19 mouse cellular contexts compared by ENCODE assay signal in the genomic region with DNA sequence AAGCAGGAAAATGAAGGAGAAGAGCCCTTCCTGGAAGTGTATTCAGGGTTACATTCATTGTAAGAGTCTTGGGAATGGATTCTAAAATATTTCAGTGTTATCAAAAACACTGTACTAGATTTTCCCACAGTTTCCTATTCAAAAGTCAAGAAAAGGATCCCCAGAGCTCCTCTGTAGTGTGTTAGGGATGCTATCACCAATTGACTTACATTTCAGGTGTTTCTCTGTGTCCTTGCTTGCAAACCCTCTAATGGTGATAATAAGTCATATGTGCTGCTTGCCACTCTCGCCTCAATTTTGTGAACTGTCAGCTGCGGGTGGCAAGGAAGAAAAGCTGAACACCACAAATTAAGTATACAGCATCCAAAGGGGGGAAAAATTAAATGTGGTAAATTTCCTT.
A peak's percentile ranks its signal among the peaks of the same experiment; 100 is the strongest.
DNase-seq lines count a peak whose midpoint lies in the region; ATAC-seq and TF ChIP-seq lines count a peak whose summit lies in the region.
"Had no signal": no experiment of that assay in that cellular context is flagged by ENCODE, and none has a peak within 500 bp of the region (broad histone marks: within the 10 kb centered on the region; RNA-seq: fewer than 3 reads in every experiment).

No protein-coding gene starts in this region.

- no peaks in the 10 kb centered on the region for H3K27me3 ChIP-seq in liver, embryonic 11.5 days (replicated peaks; ENCODE audit: control insufficient read depth, insufficient read depth, low read length)
- no peaks in the 10 kb centered on the region for H3K27me3 ChIP-seq in liver, postnatal 0 days (ENCODE audit: insufficient read depth, low read length)
- no peaks in the 10 kb centered on the region for H3K27me3 ChIP-seq in liver, embryonic 16.5 days (ENCODE audit: control insufficient read depth, insufficient read depth, low read depth, low read length)
- H3K27me3 ChIP-seq in forebrain, embryonic 10.5 days (ENCODE audit: poor library complexity, severe bottlenecking) = no peaks in the 10 kb centered on the region
- H3K27me3 ChIP-seq: embryonic facial prominence, embryonic 13.5 days; forebrain, embryonic 15.5 days; heart, embryonic 15.5 days had no signal

- H3K9me3 ChIP-seq in liver, embryonic 11.5 days (ENCODE audit: control insufficient read depth, low read length) = no peaks in the 10 kb centered on the region
- no peaks in the 10 kb centered on the region for H3K9me3 ChIP-seq in liver, postnatal 0 days (ENCODE audit: low read length)
- H3K9me3 ChIP-seq in liver, embryonic 16.5 days (replicated peaks; ENCODE audit: control insufficient read depth, low read length) = no peaks in the 10 kb centered on the region
- no peaks in the 10 kb centered on the region for H3K9me3 ChIP-seq in forebrain, embryonic 10.5 days
- H3K9me3 ChIP-seq: embryonic facial prominence, embryonic 13.5 days; forebrain, embryonic 15.5 days; heart, embryonic 10.5 days; heart, embryonic 15.5 days; hindbrain, embryonic 10.5 days had no signal

- H3K27ac ChIP-seq in liver, embryonic 11.5 days (ENCODE audit: low read depth, low read length) = peak overlapping the region; percentile 58
- H3K27ac ChIP-seq in liver, postnatal 0 days (ENCODE audit: low read depth) = no peak overlapping the region
- H3K27ac ChIP-seq in liver, embryonic 16.5 days (ENCODE audit: low read length) = no peak overlapping the region
- no peak overlapping the region for H3K27ac ChIP-seq in forebrain, embryonic 10.5 days
- H3K27ac ChIP-seq: embryonic facial prominence, embryonic 13.5 days; forebrain, embryonic 15.5 days; heart, embryonic 10.5 days; heart, embryonic 15.5 days; hindbrain, embryonic 10.5 days; hindbrain, embryonic 14.5 days had no signal

- TF ChIP-seq EP300 in liver, postnatal 0 days (IDR thresholded peaks at IDR 0.05; ENCODE audit: low read depth) = no peak

- H3K4me1 ChIP-seq in liver, embryonic 11.5 days (replicated peaks; ENCODE audit: control insufficient read depth, insufficient read depth, low read length) = peaks cover 16% of the 10 kb centered on the region
- no peaks in the 10 kb centered on the region for H3K4me1 ChIP-seq in liver, postnatal 0 days (ENCODE audit: insufficient read depth)
- H3K4me1 ChIP-seq in liver, embryonic 16.5 days (ENCODE audit: control insufficient read depth, low read depth, low read length) = peaks cover 3% of the 10 kb centered on the region
- no peaks in the 10 kb centered on the region for H3K4me1 ChIP-seq in forebrain, embryonic 10.5 days
- H3K4me1 ChIP-seq: embryonic facial prominence, embryonic 13.5 days; forebrain, embryonic 15.5 days; heart, embryonic 10.5 days; heart, embryonic 15.5 days had no signal

- WGBS in liver, embryonic 11.5 days = 84% methylated on average over 2 of the region's 2 CpGs
- WGBS in liver, postnatal 0 days (ENCODE audit: insufficient replicate concordance) = 77% methylated on average over 2 of the region's 2 CpGs
- WGBS in liver, embryonic 16.5 days (ENCODE audit: insufficient replicate concordance) = 42% methylated on average over 2 of the region's 2 CpGs
- 93% methylated on average over 2 of the region's 2 CpGs for WGBS in forebrain, embryonic 10.5 days

- no peak overlapping the region for H3K9ac ChIP-seq in liver, embryonic 11.5 days (ENCODE audit: low read depth, low read length)
- H3K9ac ChIP-seq in liver, postnatal 0 days (replicated peaks) = no peak overlapping the region
- H3K9ac ChIP-seq in liver, embryonic 16.5 days (ENCODE audit: low read depth, low read length) = no peak overlapping the region
- H3K9ac ChIP-seq: embryonic facial prominence, embryonic 13.5 days; forebrain, embryonic 15.5 days; heart, embryonic 15.5 days; hindbrain, embryonic 14.5 days had no signal

- ATAC-seq in liver, embryonic 11.5 days (replicated peaks; ENCODE audit: low FRiP score) = peak; percentile 37; the same call in 1 of the 2 replicates
- no peak for ATAC-seq in liver, postnatal 0 days
- ATAC-seq in erythroid progenitor cell, adult 5-6 weeks (replicated peaks; ENCODE audit: low FRiP score, poor library complexity, severe bottlenecking) = peak; percentile 44; the same call in 1 of the 2 replicates
- ATAC-seq in liver, embryonic 16.5 days (ENCODE audit: low read depth) = 0 out of 2 replicates have a peak, but pooled peaks have one; percentile 43
- ATAC-seq: forebrain, embryonic 15.5 days had no signal

- no peak overlapping the region for H3K4me3 ChIP-seq in liver, embryonic 11.5 days (ENCODE audit: low read depth, low read length)
- no peak overlapping the region for H3K4me3 ChIP-seq in liver, postnatal 0 days (ENCODE audit: low read depth, low read length)
- no peak overlapping the region for H3K4me3 ChIP-seq in liver, embryonic 16.5 days (ENCODE audit: low read depth, low read length)
- H3K4me3 ChIP-seq in forebrain, embryonic 10.5 days = no peak overlapping the region
- H3K4me3 ChIP-seq: embryonic facial prominence, embryonic 13.5 days; forebrain, embryonic 15.5 days; heart, embryonic 10.5 days; heart, embryonic 15.5 days; hindbrain, embryonic 10.5 days had no signal

- no peaks in the 10 kb centered on the region for H3K36me3 ChIP-seq in liver, embryonic 11.5 days (ENCODE audit: control insufficient read depth, insufficient read depth, low read length)
- H3K36me3 ChIP-seq in liver, postnatal 0 days (replicated peaks; ENCODE audit: insufficient read depth, low read length) = 0 out of 2 replicates have a peak, but pooled peaks cover 2% of the 10 kb centered on the region
- H3K36me3 ChIP-seq in liver, embryonic 16.5 days (ENCODE audit: control insufficient read depth, insufficient read depth) = no peaks in the 10 kb centered on the region
- H3K36me3 ChIP-seq in forebrain, embryonic 10.5 days (replicated peaks) = 0 out of 2 replicates have a peak, but pooled peaks cover 5% of the 10 kb centered on the region
- H3K36me3 ChIP-seq: forebrain, embryonic 15.5 days; hindbrain, embryonic 10.5 days had no signal

- peak overlapping the region; percentile 35; the same call in 1 of the 2 replicates for H3K4me2 ChIP-seq in liver, embryonic 11.5 days
- H3K4me2 ChIP-seq in liver, postnatal 0 days (ENCODE audit: low read depth, low read length) = no peak overlapping the region
- no peak overlapping the region for H3K4me2 ChIP-seq in liver, embryonic 16.5 days (ENCODE audit: low read depth, low read length)
- H3K4me2 ChIP-seq: embryonic facial prominence, embryonic 13.5 days; forebrain, embryonic 15.5 days; heart, embryonic 15.5 days; hindbrain, embryonic 14.5 days had no signal

- DNase-seq in liver, embryonic 11.5 days (ENCODE audit: low spot score) = no peak
- no peak for DNase-seq in liver, postnatal 0 days
- DNase-seq in CD4-positive helper T cell, adult 2 months (ENCODE audit: low read depth, low spot score) = peak; percentile 12
- DNase-seq in forebrain, embryonic 10.5 days (ENCODE audit: extremely low spot score, low spot score) = no peak
- DNase-seq in adrenal gland, postnatal 14 days = no peak
- DNase-seq: adrenal gland, postnatal 10 days; cerebellum, adult 11-12 months; cerebellum, adult 9-10 months; cerebellum, postnatal 25 days; gastrocnemius, postnatal 36 days; heart, adult 11 months had no signal

- no peak for TF ChIP-seq CTCF in liver, postnatal 0 days (IDR thresholded peaks at IDR 0.05; ENCODE audit: low read depth)
